Mouse (Mus musculus) lung, postnatal 0 days (tissue): Measurements from ENCODE around the gene Bloc1s1. TPM values are rescaled to one million over a fixed set of nuclear protein-coding genes. Genes with fewer than 3 reads are reported as not detected.

Experiments used
- ATAC-seq: fragments of 200-750 bp; cut with Nextera tagmentation; 2 replicates; pipeline ENCODE4 v1.8.0; 2017; ENCODE audit warnings: moderate library complexity
- DNase-seq: peaks from one replicate; pipeline ENCODE4 v3.0.0-alpha.2; 2016; ENCODE audit warnings: low spot score
- H3K27ac ChIP-seq: fragments of 300-500 bp; sonication (generic); 2 replicates; pipeline ENCODE4 v1.5.1; 2014; ENCODE audit warnings: antibody characterized with exemption, mild to moderate bottlenecking, low read length, mixed read lengths
- H3K27me3 ChIP-seq: fragments of 300-500 bp; sonication (generic); replicated peaks from 2 replicates; pipeline ENCODE4 v1.6.1; 2014; ENCODE audit warnings: low read length, mixed read lengths; ENCODE audit not compliant: insufficient read depth
- H3K36me3 ChIP-seq: fragments of 300-500 bp; sonication (generic); 2 replicates; pipeline ENCODE4 v1.6.1; 2014; ENCODE audit warnings: low read length, mixed read lengths; ENCODE audit not compliant: insufficient read depth
- H3K4me1 ChIP-seq: fragments of 300-500 bp; sonication (generic); 2 replicates; pipeline ENCODE4 v1.6.1; 2014; ENCODE audit warnings: antibody characterized with exemption, low read depth, low read length, mixed read lengths; ENCODE audit not compliant: insufficient read depth
- H3K4me2 ChIP-seq: fragments of 300-500 bp; sonication (generic); replicated peaks from 2 replicates; pipeline ENCODE4 v1.6.1; 2014; ENCODE audit warnings: low read depth, mild to moderate bottlenecking, low read length, moderate library complexity, mixed read lengths
- H3K4me3 ChIP-seq: fragments of 300-500 bp; sonication (generic); 2 replicates; pipeline ENCODE4 v1.5.1; 2014; ENCODE audit warnings: low read depth, low read length
- H3K9ac ChIP-seq: fragments of 300-500 bp; sonication (generic); replicated peaks from 2 replicates; pipeline ENCODE4 v1.6.1; 2014; ENCODE audit warnings: low read depth, mild to moderate bottlenecking
- H3K9me3 ChIP-seq: fragments of 300-500 bp; sonication (generic); 2 replicates; pipeline ENCODE4 v1.6.1; 2016; ENCODE audit warnings: low read length, mixed read lengths
- CTCF ChIP-seq: IDR thresholded peaks from 2 replicates; pipeline ENCODE4 v1.5.1; 2016; ENCODE audit warnings: antibody characterized with exemption, mild to moderate bottlenecking
- EP300 ChIP-seq: IDR thresholded peaks from 2 replicates; pipeline ENCODE4 v1.6.1; 2016; ENCODE audit warnings: antibody characterized with exemption, mild to moderate bottlenecking, control low read depth
- WGBS: fragments of 180-500 bp; shearing (Covaris S2); extraction: QIAGEN DNeasy Blood & Tissue Kit; methylation state at CpG from one replicate; pipeline ENCODE4 v1.1.7; 2014; 5-methylcytosine and 5-hydroxymethylcytosine counted together
- polyA plus RNA-seq: library from polyadenylated mRNA; unstranded; fragments of >200 nt; fragmentation: Nextera tagmentation; extraction: Ambion mirVana; gene quantifications from 2 replicates; pipeline ENCODE4 v1.2.1, GENCODE M21; 2015

Bloc1s1 gene
- polyA plus RNA-seq, 1 experiment from 2014 or later: 243 TPM

- Histone ChIP-seq H3K9ac (no peak overlapping the region), H3K27ac (no peak overlapping the region), H3K4me3 (no peak overlapping the region), H3K36me3 (no peaks in the 10 kb centered on the region; the same call in 1 of the 2 replicates), H3K4me1 (peaks cover 2% of the 10 kb centered on the region; the same call in 1 of the 2 replicates), H3K4me2 (no peak overlapping the region), H3K9me3 (no peaks in the 10 kb centered on the region), H3K27me3 (peaks cover 13% of the 10 kb centered on the region)
- ATAC-seq (no peak), DNase-seq (no peak)
- WGBS: 19% methylated on average over 1 of the region's 1 CpGs
- TF ChIP-seq CTCF (no peak), EP300 (no peak)
Observed at GRCm38 (mm10) chr10:128896807-128897206, 27.0 kb downstream of the Bloc1s1 start.

GRCm38 (mm10) chr10:128895952-128896693, 27.7 kb downstream of the Bloc1s1 start:
- H3K36me3 ChIP-seq: no peaks in the 10 kb centered on the region; the same call in 1 of the 2 replicates
- H3K27me3 ChIP-seq: peaks cover 13% of the 10 kb centered on the region
- no peak overlapping the region for H3K27ac ChIP-seq
- DNase-seq: peak; percentile 36
- H3K4me1 ChIP-seq: peaks cover 2% of the 10 kb centered on the region; the same call in 1 of the 2 replicates
- H3K9me3 ChIP-seq: no peaks in the 10 kb centered on the region
- TF ChIP-seq CTCF (no peak), EP300 (no peak)
- peak; percentile 20; the same call in 1 of the 2 replicates for ATAC-seq
- WGBS: 6% methylated on average over 17 of the region's 17 CpGs
- H3K9ac ChIP-seq: no peak overlapping the region
- no peak overlapping the region for H3K4me3 ChIP-seq
- H3K4me2 ChIP-seq: peak overlapping the region; percentile 40

GRCm38 (mm10) chr10:128895437-128895836, 28.4 kb downstream of the Bloc1s1 start:
- peak; percentile 93 for DNase-seq

GRCm38 (mm10) chr10:128892246-128892645, 31.6 kb downstream of the Bloc1s1 start:
- WGBS: 7% methylated on average over 9 of the region's 9 CpGs
- no peak for TF ChIP-seq CTCF
- no peak for TF ChIP-seq EP300
- H3K9me3 ChIP-seq: no peaks in the 10 kb centered on the region
- DNase-seq: no peak
- H3K4me2 ChIP-seq: peak overlapping the region; percentile 97
- no peak for ATAC-seq
- no peaks in the 10 kb centered on the region; the same call in 1 of the 2 replicates for H3K36me3 ChIP-seq
- H3K9ac ChIP-seq: no peak overlapping the region
- H3K4me1 ChIP-seq: peaks cover 6% of the 10 kb centered on the region; the same call in 1 of the 2 replicates
- H3K27ac ChIP-seq: no peak overlapping the region
- H3K27me3 ChIP-seq: peaks cover 13% of the 10 kb centered on the region
- H3K4me3 ChIP-seq: peak overlapping the region; percentile 53

More at GRCm38 (mm10) chr10:128895437-128895836, 28.4 kb downstream of the Bloc1s1 start:
- no peak overlapping the region for H3K4me3 ChIP-seq
- H3K36me3 ChIP-seq: no peaks in the 10 kb centered on the region; the same call in 1 of the 2 replicates
- H3K4me2 ChIP-seq: peak overlapping the region; percentile 40
- peaks cover 5% of the 10 kb centered on the region; the same call in 1 of the 2 replicates for H3K4me1 ChIP-seq
- no peak overlapping the region for H3K27ac ChIP-seq
- TF ChIP-seq CTCF: peak; percentile 83
- no peak for TF ChIP-seq EP300
- peak; percentile 64 for ATAC-seq
- no peak overlapping the region for H3K9ac ChIP-seq
- no peaks in the 10 kb centered on the region for H3K9me3 ChIP-seq
- peaks cover 13% of the 10 kb centered on the region for H3K27me3 ChIP-seq
- 0% methylated on average over 9 of the region's 9 CpGs for WGBS

- under 1% methylated on average over 38 of the region's 89 CpGs for WGBS
- Histone ChIP-seq H3K9ac (peak within 1 kb of the TSS; percentile 39), H3K27ac (no peak within 1 kb of the TSS), H3K36me3 (no peaks in the 10 kb centered on the region; the same call in 1 of the 2 replicates), H3K4me2 (peak within 1 kb of the TSS; percentile 97), H3K4me1 (peaks cover 6% of the 10 kb centered on the region; the same call in 1 of the 2 replicates), H3K4me3 (peak within 1 kb of the TSS; percentile 53), H3K27me3 (peaks cover 10% of the 10 kb centered on the region), H3K9me3 (no peaks in the 10 kb centered on the region)
- DNase-seq: peak; percentile 64
- peak; percentile 65 for ATAC-seq
- peak; percentile 35 for TF ChIP-seq CTCF
- TF ChIP-seq EP300: no peak
Observed at GRCm38 (mm10) chr10:128891296-128892094, 32.3 kb downstream of the Bloc1s1 start, which contains the start of gene Gdf11. TSS of gene Gdf11 (minus strand) at chr10:128891718.
